Mouse (Mus musculus): Measurements from ENCODE around the gene Tnfaip8l1. TPM values are rescaled to one million over a fixed set of nuclear protein-coding genes. Genes with fewer than 3 reads are reported as not detected.

Gene Tnfaip8l1
- polyA plus RNA-seq, 1 experiment from 2014 or later = 11.9 TPM

GRCm38 (mm10) chr17:56169830-56170229 lies 7.6 kb downstream of the Tnfaip8l1 start:
- H3K4me1 ChIP-seq (replicated peaks) = peaks cover 4% of the 10 kb centered on the region; the same call in 1 of the 2 replicates
- H3K9me3 ChIP-seq = no peaks in the 10 kb centered on the region
- 0 out of 2 replicates have a peak, but pooled peaks have one; percentile 13 for ATAC-seq
- no peaks in the 10 kb centered on the region; the same call in 1 of the 2 replicates for H3K36me3 ChIP-seq
- 0 out of 2 replicates have a peak overlapping the region, but pooled peaks have one; percentile 48 for H3K27ac ChIP-seq
- no peak overlapping the region for H3K9ac ChIP-seq
- H3K4me3 ChIP-seq (replicated peaks) = no peak overlapping the region
- no peak overlapping the region for H3K4me2 ChIP-seq (replicated peaks)
- H3K27me3 ChIP-seq (replicated peaks) = no peaks in the 10 kb centered on the region
- WGBS = 62% methylated on average over 6 of the region's 6 CpGs

GRCm38 (mm10) chr17:56170636-56171035 lies 8.4 kb downstream of the Tnfaip8l1 start:
- Histone ChIP-seq H3K36me3 (peaks cover 3% of the 10 kb centered on the region), H3K9ac (no peak overlapping the region), H3K27me3 (replicated peaks) (no peaks in the 10 kb centered on the region), H3K4me3 (replicated peaks) (no peak overlapping the region), H3K27ac (0 out of 2 replicates have a peak overlapping the region, but pooled peaks have one; percentile 44), H3K9me3 (no peaks in the 10 kb centered on the region), H3K4me2 (replicated peaks) (no peak overlapping the region), H3K4me1 (replicated peaks) (no peaks in the 10 kb centered on the region)
- ATAC-seq = no peak
- 67% methylated on average over 10 of the region's 10 CpGs for WGBS

- H3K4me1 ChIP-seq (replicated peaks) = no peaks in the 10 kb centered on the region
- H3K9ac ChIP-seq = no peak overlapping the region
- no peak overlapping the region for H3K4me3 ChIP-seq (replicated peaks)
- peaks cover 5% of the 10 kb centered on the region for H3K36me3 ChIP-seq
- WGBS = 73% methylated on average over 9 of the region's 9 CpGs
- no peaks in the 10 kb centered on the region for H3K27me3 ChIP-seq (replicated peaks)
- no peak overlapping the region for H3K27ac ChIP-seq
- no peak for ATAC-seq
- no peak overlapping the region for H3K4me2 ChIP-seq (replicated peaks)
- no peaks in the 10 kb centered on the region for H3K9me3 ChIP-seq
Observed at GRCm38 (mm10) chr17:56171456-56171855, 9.2 kb downstream of the Tnfaip8l1 start.

- H3K4me2 ChIP-seq (replicated peaks) = no peak overlapping the region
- H3K4me1 ChIP-seq (replicated peaks) = no peaks in the 10 kb centered on the region
- no peak overlapping the region for H3K27ac ChIP-seq
- no peaks in the 10 kb centered on the region for H3K9me3 ChIP-seq
- H3K9ac ChIP-seq = no peak overlapping the region
- 93% methylated on average over 17 of the region's 17 CpGs for WGBS
- no peak for ATAC-seq
- no peak overlapping the region for H3K4me3 ChIP-seq (replicated peaks)
- no peaks in the 10 kb centered on the region for H3K27me3 ChIP-seq (replicated peaks)
- peaks cover 9% of the 10 kb centered on the region for H3K36me3 ChIP-seq
Observed at GRCm38 (mm10) chr17:56171881-56172280, 9.6 kb downstream of the Tnfaip8l1 start.

- no peak overlapping the region for H3K27ac ChIP-seq
- H3K4me2 ChIP-seq (replicated peaks) = no peak overlapping the region
- 53% methylated on average over 10 of the region's 10 CpGs for WGBS
- H3K9me3 ChIP-seq = no peaks in the 10 kb centered on the region
- no peak for ATAC-seq
- no peak overlapping the region for H3K4me3 ChIP-seq (replicated peaks)
- no peaks in the 10 kb centered on the region for H3K4me1 ChIP-seq (replicated peaks)
- H3K27me3 ChIP-seq (replicated peaks) = no peaks in the 10 kb centered on the region
- H3K36me3 ChIP-seq = peaks cover 21% of the 10 kb centered on the region
- no peak overlapping the region for H3K9ac ChIP-seq
Observed at GRCm38 (mm10) chr17:56173401-56174046, 11.2 kb downstream of the Tnfaip8l1 start.

GRCm38 (mm10) chr17:56175416-56175815 lies 13.1 kb downstream of the Tnfaip8l1 start:
- no peaks in the 10 kb centered on the region for H3K27me3 ChIP-seq (replicated peaks)

GRCm38 (mm10) chr17:56182975-56183657 lies 20.8 kb downstream of the Tnfaip8l1 start:
- Histone ChIP-seq H3K4me1 (replicated peaks) (peaks cover 29% of the 10 kb centered on the region), H3K9ac (peak overlapping the region; percentile 82), H3K9me3 (no peaks in the 10 kb centered on the region), H3K27me3 (replicated peaks) (no peaks in the 10 kb centered on the region), H3K4me3 (replicated peaks) (peak overlapping the region; percentile 81), H3K36me3 (peaks cover 39% of the 10 kb centered on the region), H3K4me2 (replicated peaks) (peak overlapping the region; percentile 87), H3K27ac (peak overlapping the region; percentile 72)
- ATAC-seq = peak; percentile 48
- under 1% methylated on average over 14 of the region's 14 CpGs for WGBS

More at GRCm38 (mm10) chr17:56175416-56175815, 13.1 kb downstream of the Tnfaip8l1 start:
- 99% methylated on average over 3 of the region's 3 CpGs for WGBS
- H3K4me1 ChIP-seq (replicated peaks) = no peaks in the 10 kb centered on the region
- H3K4me2 ChIP-seq (replicated peaks) = no peak overlapping the region
- no peak overlapping the region for H3K9ac ChIP-seq
- H3K27ac ChIP-seq = no peak overlapping the region
- peaks cover 33% of the 10 kb centered on the region for H3K36me3 ChIP-seq
- H3K4me3 ChIP-seq (replicated peaks) = no peak overlapping the region
- H3K9me3 ChIP-seq = no peaks in the 10 kb centered on the region
- no peak for ATAC-seq

- peak within 1 kb of the TSS; percentile 87 for H3K4me2 ChIP-seq (replicated peaks)
- under 1% methylated on average over 47 of the region's 47 CpGs for WGBS
- no peaks in the 10 kb centered on the region for H3K9me3 ChIP-seq
- peak within 1 kb of the TSS; percentile 81 for H3K4me3 ChIP-seq (replicated peaks)
- peak; percentile 94 for ATAC-seq
- peaks cover 29% of the 10 kb centered on the region for H3K4me1 ChIP-seq (replicated peaks)
- peak within 1 kb of the TSS; percentile 82 for H3K9ac ChIP-seq
- H3K27ac ChIP-seq = peak within 1 kb of the TSS; percentile 72
- H3K36me3 ChIP-seq = peaks cover 42% of the 10 kb centered on the region
- H3K27me3 ChIP-seq (replicated peaks) = no peaks in the 10 kb centered on the region
Observed at GRCm38 (mm10) chr17:56183658-56184103, 21.4 kb downstream of the Tnfaip8l1 start, which contains the start of gene Mydgf. TSS of gene Mydgf (minus strand) at chr17:56183920.

- Histone ChIP-seq H3K36me3 (peaks cover 35% of the 10 kb centered on the region), H3K27me3 (replicated peaks) (no peaks in the 10 kb centered on the region), H3K9me3 (no peaks in the 10 kb centered on the region), H3K27ac (peak overlapping the region; percentile 72), H3K9ac (peak overlapping the region; percentile 1; the same call in 1 of the 2 replicates), H3K4me2 (replicated peaks) (peak overlapping the region; percentile 87), H3K4me3 (replicated peaks) (no peak overlapping the region), H3K4me1 (replicated peaks) (peaks cover 29% of the 10 kb centered on the region)
- ATAC-seq = peak; percentile 50
- 28% methylated on average over 11 of the region's 11 CpGs for WGBS
Observed at GRCm38 (mm10) chr17:56185281-56186141, 23.2 kb downstream of the Tnfaip8l1 start.

- no peak for ATAC-seq
- Histone ChIP-seq H3K9me3 (no peaks in the 10 kb centered on the region), H3K9ac (no peak overlapping the region), H3K4me2 (replicated peaks) (no peak overlapping the region), H3K4me1 (replicated peaks) (peaks cover 2% of the 10 kb centered on the region; the same call in 1 of the 2 replicates), H3K4me3 (replicated peaks) (no peak overlapping the region), H3K36me3 (peaks cover 47% of the 10 kb centered on the region), H3K27me3 (replicated peaks) (no peaks in the 10 kb centered on the region), H3K27ac (no peak overlapping the region)
- WGBS = 85% methylated on average over 6 of the region's 6 CpGs
Observed at GRCm38 (mm10) chr17:56191266-56191665, 29.0 kb downstream of the Tnfaip8l1 start.

GRCm38 (mm10) chr17:56194357-56194756 lies 32.1 kb downstream of the Tnfaip8l1 start:
- Histone ChIP-seq H3K36me3 (peaks cover 57% of the 10 kb centered on the region), H3K27ac (no peak overlapping the region), H3K27me3 (replicated peaks) (no peaks in the 10 kb centered on the region), H3K4me2 (replicated peaks) (no peak overlapping the region), H3K9me3 (no peaks in the 10 kb centered on the region), H3K4me1 (replicated peaks) (no peaks in the 10 kb centered on the region), H3K9ac (no peak overlapping the region), H3K4me3 (replicated peaks) (no peak overlapping the region)
- peak; percentile 51 for ATAC-seq
- 77% methylated on average over 12 of the region's 12 CpGs for WGBS

GRCm38 (mm10) chr17:56194765-56195164 lies 32.5 kb downstream of the Tnfaip8l1 start:
- H3K4me3 ChIP-seq (replicated peaks) = no peak overlapping the region
- ATAC-seq = peak; percentile 65

More at GRCm38 (mm10) chr17:56194765-56195164, 32.5 kb downstream of the Tnfaip8l1 start:
- Histone ChIP-seq H3K27ac (no peak overlapping the region), H3K36me3 (peaks cover 57% of the 10 kb centered on the region), H3K9me3 (no peaks in the 10 kb centered on the region), H3K4me2 (replicated peaks) (no peak overlapping the region), H3K27me3 (replicated peaks) (no peaks in the 10 kb centered on the region), H3K4me1 (replicated peaks) (no peaks in the 10 kb centered on the region), H3K9ac (no peak overlapping the region)
- 72% methylated on average over 13 of the region's 13 CpGs for WGBS

All from intestine, embryonic 15.5 days (tissue).